Mouse (Mus musculus): Measurements from ENCODE around the gene RPS10-NUDT3. TPM values are rescaled to one million over a fixed set of nuclear protein-coding genes. Genes with fewer than 3 reads are reported as not detected.

The RPS10-NUDT3 gene
- total RNA-seq, 1 experiment: not detected

- in situ Hi-C loops (cut with MboI; ENCODE audit: low sequenced_read_pairs in 2 of 2, unreplicated experiment in 2 of 2): no loop called here
- H3K36me3 ChIP-seq (ENCODE audit: control insufficient read depth, insufficient read depth, low read length, poor library complexity, severe bottlenecking): no peaks in the 10 kb centered on the region
- H3K4me3 ChIP-seq (ENCODE audit: insufficient read depth in 1 of 2, low read depth in 1 of 2, low read length in 2 of 2, poor library complexity in 1 of 2, severe bottlenecking in 1 of 2): no peak overlapping the region
- no peaks in the 10 kb centered on the region for H3K9me3 ChIP-seq (ENCODE audit: control insufficient read depth, insufficient read depth, low read depth, low read length)
- no peak overlapping the region for H3K9ac ChIP-seq (ENCODE audit: insufficient read depth, low read depth, low read length, poor library complexity, severe bottlenecking)
- H3K4me1 ChIP-seq (ENCODE audit: control insufficient read depth in 2 of 2, insufficient read depth in 2 of 2, low read length in 2 of 2, poor library complexity in 1 of 2): peaks cover 2 to 26% of the 10 kb centered on the region in 2 experiments; a peak in 3 of 4 replicates
- DNase-seq (ENCODE audit: low read depth, low spot score): peak; percentile 56
- TF ChIP-seq ZNF384 (IDR thresholded peaks at IDR 0.05; ENCODE audit: low read depth, low read length): no peak
- TF ChIP-seq MAFK (IDR thresholded peaks at IDR 0.05; ENCODE audit: insufficient read depth, low read depth, low read length): no peak
- no peak for TF ChIP-seq CHD2 (IDR thresholded peaks at IDR 0.05; ENCODE audit: low read depth, low read length)
- no peak for TF ChIP-seq ZC3H11A (IDR thresholded peaks at IDR 0.05; ENCODE audit: borderline replicate concordance, low read depth, low read length)
- TF ChIP-seq HCFC1 (IDR thresholded peaks at IDR 0.05; ENCODE audit: borderline replicate concordance, insufficient read depth, low read length): no peak
- H3K27ac ChIP-seq (ENCODE audit: insufficient read depth, low read depth, low read length, poor library complexity, severe bottlenecking): peak overlapping the region; percentile 51; the same call in 1 of the 2 replicates
Observed at GRCm38 (mm10) chr17:27675453-27675852, 40.4 kb upstream of the RPS10-NUDT3 start.

- DNase-seq (ENCODE audit: low read depth, low spot score): no peak
- in situ Hi-C loops (cut with MboI; ENCODE audit: low sequenced_read_pairs in 2 of 2, unreplicated experiment in 2 of 2): no loop called here
- no peak overlapping the region for H3K27ac ChIP-seq (ENCODE audit: insufficient read depth, low read depth, low read length, poor library complexity, severe bottlenecking)
- no peaks in the 10 kb centered on the region for H3K9me3 ChIP-seq (ENCODE audit: control insufficient read depth, insufficient read depth, low read depth, low read length)
- H3K4me1 ChIP-seq (ENCODE audit: control insufficient read depth in 2 of 2, insufficient read depth in 2 of 2, low read length in 2 of 2, poor library complexity in 1 of 2): peaks cover 2 to 18% of the 10 kb centered on the region in 2 experiments; a peak in 3 of 4 replicates
- TF ChIP-seq HCFC1 (IDR thresholded peaks at IDR 0.05; ENCODE audit: borderline replicate concordance, insufficient read depth, low read length) (no peak), CHD2 (IDR thresholded peaks at IDR 0.05; ENCODE audit: low read depth, low read length) (no peak), ZC3H11A (IDR thresholded peaks at IDR 0.05; ENCODE audit: borderline replicate concordance, low read depth, low read length) (no peak), MAFK (IDR thresholded peaks at IDR 0.05; ENCODE audit: insufficient read depth, low read depth, low read length) (no peak), ZNF384 (IDR thresholded peaks at IDR 0.05; ENCODE audit: low read depth, low read length) (no peak)
- no peak overlapping the region for H3K9ac ChIP-seq (ENCODE audit: insufficient read depth, low read depth, low read length, poor library complexity, severe bottlenecking)
- H3K4me3 ChIP-seq (ENCODE audit: insufficient read depth in 1 of 2, low read depth in 1 of 2, low read length in 2 of 2, poor library complexity in 1 of 2, severe bottlenecking in 1 of 2): no peak overlapping the region
- H3K36me3 ChIP-seq (ENCODE audit: control insufficient read depth, insufficient read depth, low read length, poor library complexity, severe bottlenecking): no peaks in the 10 kb centered on the region
Observed at GRCm38 (mm10) chr17:27673945-27674344, 38.9 kb upstream of the RPS10-NUDT3 start.

GRCm38 (mm10) chr17:27671720-27672119 is 36.7 kb upstream of the RPS10-NUDT3 start:
- Histone ChIP-seq H3K4me1 (ENCODE audit: control insufficient read depth in 2 of 2, insufficient read depth in 2 of 2, low read length in 2 of 2, poor library complexity in 1 of 2) (peaks cover 4 to 24% of the 10 kb centered on the region in 2 experiments; a peak in 3 of 4 replicates), H3K9ac (ENCODE audit: insufficient read depth, low read depth, low read length, poor library complexity, severe bottlenecking) (no peak overlapping the region), H3K27ac (ENCODE audit: insufficient read depth, low read depth, low read length, poor library complexity, severe bottlenecking) (peak overlapping the region; percentile 68; the same call in 1 of the 2 replicates), H3K9me3 (ENCODE audit: control insufficient read depth, insufficient read depth, low read depth, low read length) (no peaks in the 10 kb centered on the region), H3K4me3 (ENCODE audit: insufficient read depth in 1 of 2, low read depth in 1 of 2, low read length in 2 of 2, poor library complexity in 1 of 2, severe bottlenecking in 1 of 2) (no peak overlapping the region), H3K36me3 (ENCODE audit: control insufficient read depth, insufficient read depth, low read length, poor library complexity, severe bottlenecking) (no peaks in the 10 kb centered on the region)
- TF ChIP-seq MAFK (IDR thresholded peaks at IDR 0.05; ENCODE audit: insufficient read depth, low read depth, low read length): no peak
- in situ Hi-C loops (cut with MboI; ENCODE audit: low sequenced_read_pairs in 2 of 2, unreplicated experiment in 2 of 2): no loop called here
- DNase-seq (ENCODE audit: low read depth, low spot score): no peak

GRCm38 (mm10) chr17:27658767-27659166 is 23.7 kb upstream of the RPS10-NUDT3 start:
- in situ Hi-C loops (cut with MboI; ENCODE audit: low sequenced_read_pairs in 2 of 2, unreplicated experiment in 2 of 2): no loop called here
- Histone ChIP-seq H3K9ac (ENCODE audit: insufficient read depth, low read depth, low read length, poor library complexity, severe bottlenecking) (no peak overlapping the region), H3K36me3 (ENCODE audit: control insufficient read depth, insufficient read depth, low read length, poor library complexity, severe bottlenecking) (no peaks in the 10 kb centered on the region), H3K27ac (ENCODE audit: insufficient read depth, low read depth, low read length, poor library complexity, severe bottlenecking) (no peak overlapping the region), H3K4me1 (ENCODE audit: control insufficient read depth in 2 of 2, insufficient read depth in 2 of 2, low read length in 2 of 2, poor library complexity in 1 of 2) (peaks cover 0 to 9% of the 10 kb centered on the region in 2 experiments; a peak in 1 of 4 replicates), H3K9me3 (ENCODE audit: control insufficient read depth, insufficient read depth, low read depth, low read length) (no peaks in the 10 kb centered on the region), H3K4me3 (ENCODE audit: insufficient read depth in 1 of 2, low read depth in 1 of 2, low read length in 2 of 2, poor library complexity in 1 of 2, severe bottlenecking in 1 of 2) (no peak overlapping the region)
- TF ChIP-seq CHD2 (IDR thresholded peaks at IDR 0.05; ENCODE audit: low read depth, low read length) (no peak), MAFK (IDR thresholded peaks at IDR 0.05; ENCODE audit: insufficient read depth, low read depth, low read length) (no peak), ZNF384 (IDR thresholded peaks at IDR 0.05; ENCODE audit: low read depth, low read length) (no peak), HCFC1 (IDR thresholded peaks at IDR 0.05; ENCODE audit: borderline replicate concordance, insufficient read depth, low read length) (no peak), ZC3H11A (IDR thresholded peaks at IDR 0.05; ENCODE audit: borderline replicate concordance, low read depth, low read length) (no peak)
- DNase-seq (ENCODE audit: low read depth, low spot score): no peak

GRCm38 (mm10) chr17:27657123-27657522 is 22.1 kb upstream of the RPS10-NUDT3 start:
- Histone ChIP-seq H3K4me3 (ENCODE audit: insufficient read depth in 1 of 2, low read depth in 1 of 2, low read length in 2 of 2, poor library complexity in 1 of 2, severe bottlenecking in 1 of 2) (no peak overlapping the region), H3K9ac (ENCODE audit: insufficient read depth, low read depth, low read length, poor library complexity, severe bottlenecking) (no peak overlapping the region), H3K4me1 (ENCODE audit: control insufficient read depth in 2 of 2, insufficient read depth in 2 of 2, low read length in 2 of 2, poor library complexity in 1 of 2) (peaks cover 0 to 15% of the 10 kb centered on the region in 2 experiments; a peak in 1 of 4 replicates), H3K36me3 (ENCODE audit: control insufficient read depth, insufficient read depth, low read length, poor library complexity, severe bottlenecking) (no peaks in the 10 kb centered on the region), H3K27ac (ENCODE audit: insufficient read depth, low read depth, low read length, poor library complexity, severe bottlenecking) (no peak overlapping the region), H3K9me3 (ENCODE audit: control insufficient read depth, insufficient read depth, low read depth, low read length) (no peaks in the 10 kb centered on the region)
- no peak for DNase-seq (ENCODE audit: low read depth, low spot score)
- in situ Hi-C loops (cut with MboI; ENCODE audit: low sequenced_read_pairs in 2 of 2, unreplicated experiment in 2 of 2): no loop called here
- TF ChIP-seq CHD2 (IDR thresholded peaks at IDR 0.05; ENCODE audit: low read depth, low read length) (no peak), ZC3H11A (IDR thresholded peaks at IDR 0.05; ENCODE audit: borderline replicate concordance, low read depth, low read length) (no peak), HCFC1 (IDR thresholded peaks at IDR 0.05; ENCODE audit: borderline replicate concordance, insufficient read depth, low read length) (no peak)
